In the genomic region with DNA sequence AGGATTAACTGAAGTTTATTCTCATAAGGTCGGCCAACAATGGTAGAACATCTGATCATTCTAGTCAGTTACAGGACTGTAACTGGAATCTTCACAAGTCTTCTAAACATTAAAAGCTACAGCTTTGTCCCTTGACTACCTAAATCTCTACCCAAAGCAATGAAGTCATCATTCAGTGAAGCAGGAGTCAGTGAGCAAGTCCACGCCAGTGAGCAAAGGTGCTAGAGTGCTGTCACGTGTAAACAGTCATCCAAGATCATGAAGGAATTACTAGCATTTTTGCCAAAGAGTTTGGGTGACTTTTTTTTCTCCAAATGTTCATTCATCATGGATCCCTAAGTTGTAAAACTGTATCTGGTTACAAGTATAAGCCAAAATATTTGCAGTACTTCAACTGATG, we compare ENCODE assay signal across 26 mouse cellular contexts.
"Had no signal": no experiment of that assay in that cellular context is flagged by ENCODE, and none has a peak within 500 bp of the region (broad histone marks: within the 10 kb centered on the region; RNA-seq: fewer than 3 reads in every experiment).

No protein-coding gene starts in this region.

- H3K9me3 ChIP-seq: embryonic facial prominence, embryonic 10.5 days; embryonic facial prominence, embryonic 12.5 days; embryonic facial prominence, embryonic 13.5 days; embryonic facial prominence, embryonic 15.5 days; forebrain, embryonic 10.5 days; forebrain, embryonic 12.5 days; forebrain, embryonic 13.5 days; forebrain, embryonic 15.5 days had no signal

- DNase-seq: cerebellum, adult 9-10 months; cerebellum, adult 9-11 months; cerebellum, postnatal 10 days; cerebellum, postnatal 14 days; cerebellum, postnatal 25 days; cerebellum, postnatal 36 days; embryo, embryonic 11 days; forebrain, postnatal 0 days; gastrocnemius, adult 2 months; gastrocnemius, postnatal 10 days; gastrocnemius, postnatal 14 days; gastrocnemius, postnatal 25 days; gastrocnemius, postnatal 36 days; heart, adult 18-20 months; heart, adult 2 months had no signal

- H3K27me3 ChIP-seq: embryonic facial prominence, embryonic 12.5 days; embryonic facial prominence, embryonic 13.5 days; embryonic facial prominence, embryonic 15.5 days; forebrain, embryonic 12.5 days; forebrain, embryonic 13.5 days; forebrain, embryonic 15.5 days had no signal

- ATAC-seq: forebrain, embryonic 13.5 days; forebrain, embryonic 14.5 days; forebrain, embryonic 15.5 days; forebrain, embryonic 16.5 days; forebrain, postnatal 0 days had no signal

- H3K4me1 ChIP-seq: embryonic facial prominence, embryonic 10.5 days; embryonic facial prominence, embryonic 12.5 days; embryonic facial prominence, embryonic 13.5 days; embryonic facial prominence, embryonic 15.5 days; forebrain, embryonic 10.5 days; forebrain, embryonic 12.5 days; forebrain, embryonic 13.5 days; forebrain, embryonic 15.5 days had no signal

- H3K9ac ChIP-seq: embryonic facial prominence, embryonic 12.5 days; embryonic facial prominence, embryonic 13.5 days; embryonic facial prominence, embryonic 15.5 days; forebrain, embryonic 12.5 days; forebrain, embryonic 13.5 days; forebrain, embryonic 15.5 days; forebrain, postnatal 0 days had no signal

- H3K27ac ChIP-seq: embryonic facial prominence, embryonic 10.5 days; embryonic facial prominence, embryonic 12.5 days; embryonic facial prominence, embryonic 13.5 days; embryonic facial prominence, embryonic 15.5 days; forebrain, embryonic 10.5 days; forebrain, embryonic 12.5 days; forebrain, embryonic 13.5 days; forebrain, embryonic 15.5 days; gastrocnemius, adult 2 months; heart, adult 2 months had no signal

- H3K4me2 ChIP-seq: embryonic facial prominence, embryonic 12.5 days; embryonic facial prominence, embryonic 13.5 days; embryonic facial prominence, embryonic 15.5 days; forebrain, embryonic 12.5 days; forebrain, embryonic 13.5 days; forebrain, embryonic 15.5 days had no signal

- H3K4me3 ChIP-seq: embryonic facial prominence, embryonic 10.5 days; embryonic facial prominence, embryonic 12.5 days; embryonic facial prominence, embryonic 13.5 days; embryonic facial prominence, embryonic 15.5 days; erythroblast, embryonic 14.5 days; forebrain, embryonic 10.5 days; forebrain, embryonic 12.5 days; forebrain, embryonic 13.5 days; forebrain, embryonic 15.5 days; gastrocnemius, adult 2 months; heart, adult 2 months had no signal
